Mouse (Mus musculus) T-helper 1 cell (primary cell): ENCODE measurements around the gene Cped1.

Experiments used
- in situ Hi-C: fragments of 300-600 bp; cut with MboI, MseI; formaldehyde crosslinking; loops from one replicate; pipeline ENCODE4 v1.15.1; 2025; ENCODE audit warnings: high pct_unique_total_duplicates

The Cped1 gene

DNA sequence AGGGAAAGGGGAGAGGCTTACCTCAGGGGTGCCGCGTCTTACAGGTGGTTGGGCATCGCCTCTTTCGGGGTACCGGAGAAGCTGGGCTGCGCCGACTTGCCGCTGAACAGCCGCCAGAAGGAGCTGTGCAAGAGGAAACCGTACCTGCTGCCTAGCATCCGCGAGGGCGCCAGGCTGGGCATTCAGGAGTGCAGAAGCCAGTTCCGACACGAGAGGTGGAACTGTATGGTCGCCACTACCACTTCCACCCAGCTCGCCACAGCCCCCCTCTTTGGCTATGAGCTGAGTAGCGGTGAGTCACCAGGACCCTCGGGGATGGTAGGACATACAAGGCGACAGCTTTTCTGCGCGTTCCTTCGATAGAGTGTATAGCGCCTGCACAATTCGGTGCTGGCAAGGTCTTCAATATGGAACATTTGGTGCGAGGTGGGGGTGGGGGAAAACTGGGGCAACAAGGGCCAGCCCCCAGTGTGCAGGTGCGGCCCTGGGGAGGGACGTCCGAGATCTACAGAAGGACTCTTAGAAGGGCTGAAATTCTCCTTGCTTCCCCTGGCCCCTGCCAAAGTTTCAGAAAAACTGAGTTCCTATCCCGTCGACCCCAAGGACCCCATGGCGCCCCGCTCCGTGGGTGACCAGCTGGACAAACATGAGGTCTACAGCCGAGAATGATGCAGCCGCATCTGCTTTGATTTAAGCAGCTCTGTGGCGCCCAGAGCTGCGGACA is 303.2 kb downstream of the Cped1 start:
- in situ Hi-C loops = no loop called here

GRCm38 (mm10) chr6:22289461-22290021 is 303.8 kb downstream of the Cped1 start:
- in situ Hi-C loops = no loop called here

- in situ Hi-C loops = no loop called here
Observed at GRCm38 (mm10) chr6:22290790-22291189, 305.1 kb downstream of the Cped1 start.

GRCm38 (mm10) chr6:22292056-22292455 is 306.3 kb downstream of the Cped1 start:
- in situ Hi-C loops = no loop called here

DNA sequence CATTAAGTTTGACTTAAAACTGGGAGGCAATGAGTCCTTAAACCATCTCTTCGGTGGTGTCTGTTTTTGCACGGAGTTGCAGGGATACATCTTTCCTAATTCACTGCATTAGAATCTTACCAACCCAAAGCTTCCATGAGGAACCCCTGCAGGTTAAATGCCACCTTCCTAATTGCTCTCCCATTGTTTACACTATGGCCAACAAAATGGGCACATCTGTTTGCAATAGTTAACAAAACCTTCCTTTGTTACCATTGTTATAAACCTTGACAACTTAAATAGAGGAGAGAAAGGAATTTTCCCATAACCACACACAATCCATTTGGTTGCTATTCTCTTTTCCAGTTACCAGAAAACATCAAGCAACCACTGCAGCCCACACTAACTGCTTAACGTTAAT is 308.2 kb downstream of the Cped1 start:
- in situ Hi-C loops = no loop called here

DNA sequence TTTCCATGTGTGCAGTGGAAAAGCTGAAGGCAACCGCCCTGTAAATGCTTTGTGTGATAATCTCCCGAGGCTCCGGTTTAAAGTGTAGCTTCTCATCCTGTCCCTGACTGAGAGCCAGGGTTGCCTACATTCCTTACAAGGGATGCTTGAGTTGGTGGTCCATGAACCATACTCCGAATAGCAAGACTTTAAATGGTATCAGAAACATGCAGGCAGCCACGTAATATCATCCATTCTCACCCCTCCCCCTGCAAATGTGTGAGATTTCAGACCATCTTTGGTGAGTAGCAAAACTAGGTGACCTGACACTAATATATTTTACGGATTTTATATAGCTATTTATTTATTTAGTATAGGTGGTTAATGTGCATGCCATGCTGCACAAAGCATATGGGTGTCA is 311.3 kb downstream of the Cped1 start:
- in situ Hi-C loops = no loop called here

GRCm38 (mm10) chr6:22298059-22298458 is 312.3 kb downstream of the Cped1 start:
- in situ Hi-C loops = no loop called here
